Mouse (Mus musculus) midbrain, embryonic 15.5 days (tissue): ENCODE data around the gene Vegfc. TPM values are rescaled to one million over a fixed set of nuclear protein-coding genes. Genes with fewer than 3 reads are reported as not detected.

Source experiments
- ATAC-seq: fragments of 200-750 bp; cut with Nextera tagmentation; replicated peaks from 2 replicates; pipeline ENCODE4 v1.8.0; 2017; ENCODE audit warnings: moderate TSS enrichment
- H3K27ac ChIP-seq: fragments of 300-500 bp; sonication (generic); 2 replicates; pipeline ENCODE4 v1.5.1; 2015; ENCODE audit warnings: mild to moderate bottlenecking, inconsistent platforms
- H3K27me3 ChIP-seq: fragments of 300-500 bp; sonication (generic); replicated peaks from 2 replicates; pipeline ENCODE4 v1.6.1; 2015; ENCODE audit warnings: inconsistent platforms
- H3K36me3 ChIP-seq: fragments of 300-500 bp; sonication (generic); replicated peaks from 2 replicates; pipeline ENCODE4 v1.6.1; 2015; ENCODE audit warnings: inconsistent platforms
- H3K4me1 ChIP-seq: fragments of 300-500 bp; sonication (generic); 2 replicates; pipeline ENCODE4 v1.6.1; 2015; ENCODE audit warnings: inconsistent platforms
- H3K4me2 ChIP-seq: fragments of 300-500 bp; sonication (generic); 2 replicates; pipeline ENCODE4 v1.6.1; 2015; ENCODE audit warnings: inconsistent platforms, mild to moderate bottlenecking, moderate library complexity
- H3K4me3 ChIP-seq: fragments of 300-500 bp; sonication (generic); 2 replicates; pipeline ENCODE4 v1.5.1; 2015; ENCODE audit warnings: mild to moderate bottlenecking, inconsistent platforms
- H3K9ac ChIP-seq: fragments of 300-500 bp; sonication (generic); 2 replicates; pipeline ENCODE4 v1.6.1; 2015; ENCODE audit warnings: mild to moderate bottlenecking, inconsistent platforms
- H3K9me3 ChIP-seq: fragments of 300-500 bp; sonication (generic); 2 replicates; pipeline ENCODE4 v1.6.1; 2016; ENCODE audit warnings: inconsistent platforms
- WGBS: fragments of 180-500 bp; shearing (Covaris S2); methylation state at CpG from one replicate; pipeline ENCODE4 v1.1.7; 2015; ENCODE audit warnings: mixed read lengths; 5-methylcytosine and 5-hydroxymethylcytosine counted together
- polyA plus RNA-seq: library from polyadenylated mRNA; unstranded; fragments of >200 nt; fragmentation: Nextera tagmentation; extraction: Ambion mirVana; gene quantifications from 2 replicates; pipeline ENCODE4 v1.2.1, GENCODE M21; 2015

Vegfc gene
- 4.5 and 4.8 TPM in 2 replicates for polyA plus RNA-seq

DNA sequence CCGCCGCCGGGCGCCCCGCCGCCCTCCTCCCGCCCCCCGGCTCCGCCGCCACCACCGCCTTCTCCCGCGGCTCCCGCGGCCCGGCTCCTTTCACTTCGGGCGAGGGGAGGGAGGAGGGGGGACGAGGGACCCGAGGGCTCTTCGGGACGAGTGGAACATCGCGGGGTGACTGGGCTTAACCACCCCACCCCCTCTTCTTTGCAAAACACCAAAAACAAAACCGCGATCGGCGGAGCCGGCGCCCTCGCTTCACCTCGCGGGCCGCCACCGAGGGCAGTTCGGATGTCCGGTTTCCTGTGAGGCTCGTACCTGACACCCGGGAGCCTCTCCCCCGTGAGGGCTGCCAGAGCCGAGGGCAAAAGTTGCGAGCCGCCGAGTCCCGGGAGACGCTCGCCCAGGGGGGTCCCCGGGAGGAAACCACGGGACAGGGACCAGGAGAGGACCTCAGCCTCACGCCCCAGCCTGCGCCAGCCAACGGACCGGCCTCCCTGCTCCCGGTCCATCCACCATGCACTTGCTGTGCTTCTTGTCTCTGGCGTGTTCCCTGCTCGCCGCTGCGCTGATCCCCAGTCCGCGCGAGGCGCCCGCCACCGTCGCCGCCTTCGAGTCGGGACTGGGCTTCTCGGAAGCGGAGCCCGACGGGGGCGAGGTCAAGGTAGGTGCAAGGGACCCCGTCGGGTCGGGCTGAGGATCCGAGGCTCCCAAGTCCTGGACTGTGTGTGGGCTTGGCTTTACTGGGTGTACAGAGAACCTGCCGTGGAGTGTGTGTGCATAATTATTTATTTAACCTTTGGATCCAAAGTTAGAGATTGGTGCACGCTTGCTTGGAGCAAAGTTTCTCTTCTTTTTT lies at the start of gene Vegfc:
Gene Vegfc, plus strand, starts transcription at position 336 of the 850 bp plus-strand sequence.
- under 1% methylated on average over 60 of the region's 79 CpGs for WGBS
- Histone ChIP-seq H3K36me3 (no peaks in the 10 kb centered on the region), H3K4me3 (peak within 1 kb of the TSS; percentile 60), H3K27ac (peak within 1 kb of the TSS; percentile 61), H3K9ac (peak within 1 kb of the TSS; percentile 56), H3K4me1 (peaks cover 11% of the 10 kb centered on the region), H3K4me2 (peak within 1 kb of the TSS; percentile 86), H3K9me3 (no peaks in the 10 kb centered on the region), H3K27me3 (no peaks in the 10 kb centered on the region)
- ATAC-seq: peak; percentile 91

DNA sequence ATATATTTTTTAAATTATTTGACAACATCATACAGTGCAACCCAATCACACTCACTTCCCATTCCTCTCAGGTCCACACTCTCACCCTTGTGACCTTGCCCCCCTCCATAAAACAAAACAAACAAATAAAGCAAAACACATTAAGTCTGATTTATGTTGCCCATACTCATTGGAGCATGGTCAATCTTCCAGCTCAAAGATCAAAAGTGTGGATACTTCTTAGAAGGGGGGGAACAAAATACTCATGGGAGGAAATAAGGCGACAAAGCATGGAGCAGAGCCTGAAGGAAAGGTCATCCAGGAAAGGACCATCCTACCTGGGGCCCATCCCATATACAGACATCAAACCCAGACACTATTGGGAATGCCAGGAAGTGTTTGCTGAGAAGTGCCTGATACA lies 42.8 kb upstream of the Vegfc start:
- Histone ChIP-seq H3K4me2 (no peak overlapping the region), H3K27ac (no peak overlapping the region), H3K4me1 (no peaks in the 10 kb centered on the region), H3K9me3 (no peaks in the 10 kb centered on the region), H3K9ac (no peak overlapping the region), H3K36me3 (no peaks in the 10 kb centered on the region), H3K4me3 (no peak overlapping the region), H3K27me3 (no peaks in the 10 kb centered on the region)
- ATAC-seq: no peak
- WGBS: 96% methylated on average over 1 of the region's 1 CpGs

DNA sequence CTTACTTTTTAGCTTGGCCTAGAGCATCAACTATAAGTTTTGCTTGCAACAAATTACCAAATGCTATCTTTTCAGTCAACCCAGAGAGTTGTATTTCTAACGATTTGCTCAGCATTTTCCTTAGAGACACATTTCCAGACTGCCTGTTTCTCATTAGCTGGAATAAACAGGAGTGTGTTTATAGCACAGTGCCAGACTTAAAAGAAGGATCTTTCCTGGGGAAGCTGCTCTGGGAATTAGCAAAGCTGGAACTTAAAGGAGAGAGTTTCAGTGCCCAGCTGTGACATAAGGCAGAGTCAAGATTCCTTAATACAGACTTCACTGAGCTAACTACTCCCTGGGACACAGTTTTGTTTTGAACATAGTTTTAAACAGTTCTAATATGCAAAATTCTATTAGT lies 34.8 kb upstream of the Vegfc start:
- H3K4me1 ChIP-seq: no peaks in the 10 kb centered on the region
- 29% methylated on average over 1 of the region's 1 CpGs for WGBS
- H3K27me3 ChIP-seq: no peaks in the 10 kb centered on the region
- no peaks in the 10 kb centered on the region for H3K36me3 ChIP-seq
- ATAC-seq: 0 out of 2 replicates have a peak, but pooled peaks have one; percentile 62
- 0 out of 2 replicates have a peak overlapping the region, but pooled peaks have one; percentile 29 for H3K27ac ChIP-seq
- no peak overlapping the region for H3K4me2 ChIP-seq
- H3K4me3 ChIP-seq: no peak overlapping the region
- H3K9ac ChIP-seq: no peak overlapping the region
- H3K9me3 ChIP-seq: no peaks in the 10 kb centered on the region

DNA sequence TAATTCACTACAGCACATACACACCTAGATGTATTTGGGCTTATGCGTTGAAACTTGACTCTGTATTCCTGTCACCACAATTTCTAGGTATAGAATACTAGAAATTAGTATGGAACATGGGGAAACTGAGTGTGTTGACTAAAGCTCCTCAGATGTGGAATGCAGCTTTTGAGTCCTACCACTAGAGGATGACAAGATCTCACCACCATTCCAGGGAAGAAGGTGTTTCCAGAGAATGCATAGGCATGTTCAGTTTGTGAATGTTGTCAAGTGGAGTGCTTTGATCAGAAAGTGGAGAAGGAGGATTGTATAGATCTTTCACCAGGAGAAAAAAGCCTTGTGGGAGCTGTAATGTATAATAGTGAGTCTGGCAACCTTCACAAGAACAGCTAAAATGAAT lies 33.9 kb upstream of the Vegfc start:
- H3K27ac ChIP-seq: no peak overlapping the region
- H3K36me3 ChIP-seq: no peaks in the 10 kb centered on the region
- no peak for ATAC-seq
- no peak overlapping the region for H3K9ac ChIP-seq
- no peaks in the 10 kb centered on the region for H3K27me3 ChIP-seq
- H3K4me1 ChIP-seq: no peaks in the 10 kb centered on the region
- no peaks in the 10 kb centered on the region for H3K9me3 ChIP-seq
- WGBS: 98% methylated on average over 1 of the region's 1 CpGs
- H3K4me2 ChIP-seq: no peak overlapping the region
- H3K4me3 ChIP-seq: no peak overlapping the region

DNA sequence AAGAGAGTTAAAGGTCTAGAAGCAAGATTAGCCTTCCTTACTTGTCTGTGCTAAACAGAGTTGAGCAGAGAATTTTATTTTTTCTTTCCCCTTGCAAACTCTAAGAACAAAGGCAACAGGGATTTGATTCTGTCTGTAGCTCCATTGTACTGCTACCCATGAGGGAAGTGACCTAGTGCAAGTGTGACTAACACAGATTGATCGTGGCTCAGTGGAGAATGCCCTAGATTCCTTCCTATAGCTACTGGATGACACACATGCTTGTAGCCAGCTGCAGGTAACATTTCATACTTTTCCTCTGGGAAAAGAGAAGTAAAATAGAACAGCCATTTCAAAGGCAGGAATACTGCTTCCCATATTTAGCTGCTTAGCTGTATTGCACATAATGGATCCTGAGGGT lies 24.2 kb upstream of the Vegfc start:
- Histone ChIP-seq H3K27me3 (no peaks in the 10 kb centered on the region), H3K4me3 (no peak overlapping the region), H3K4me1 (no peaks in the 10 kb centered on the region), H3K4me2 (no peak overlapping the region), H3K27ac (no peak overlapping the region), H3K9me3 (no peaks in the 10 kb centered on the region), H3K9ac (no peak overlapping the region), H3K36me3 (no peaks in the 10 kb centered on the region)
- ATAC-seq: peak; percentile 62; the same call in 1 of the 2 replicates
- 5% methylated on average over 1 of the region's 1 CpGs for WGBS

DNA sequence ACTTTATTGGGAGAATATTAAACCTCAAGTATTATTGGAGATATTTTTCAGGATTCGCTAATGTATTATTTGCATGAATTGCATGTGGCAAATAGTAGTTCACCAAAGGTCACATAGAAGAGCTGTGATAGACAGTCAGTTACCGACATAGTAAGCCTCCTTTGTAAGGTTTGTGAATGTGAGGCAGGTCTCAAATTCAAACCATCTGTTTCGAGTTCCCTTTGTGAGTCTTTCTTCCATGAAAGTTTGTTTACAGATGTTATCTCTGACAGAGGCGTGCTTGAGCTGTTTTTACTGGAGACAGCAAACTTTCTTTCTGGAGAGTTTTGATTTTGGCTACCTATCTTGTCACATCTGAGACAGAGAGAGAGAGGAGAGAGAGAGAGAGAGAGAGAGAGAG lies 11.9 kb upstream of the Vegfc start:
- Histone ChIP-seq H3K27me3 (no peaks in the 10 kb centered on the region), H3K4me1 (no peaks in the 10 kb centered on the region), H3K36me3 (no peaks in the 10 kb centered on the region), H3K9me3 (no peaks in the 10 kb centered on the region), H3K4me2 (no peak overlapping the region), H3K27ac (no peak overlapping the region), H3K9ac (no peak overlapping the region), H3K4me3 (no peak overlapping the region)
- no peak for ATAC-seq
- WGBS: 69% methylated on average over 4 of the region's 4 CpGs

DNA sequence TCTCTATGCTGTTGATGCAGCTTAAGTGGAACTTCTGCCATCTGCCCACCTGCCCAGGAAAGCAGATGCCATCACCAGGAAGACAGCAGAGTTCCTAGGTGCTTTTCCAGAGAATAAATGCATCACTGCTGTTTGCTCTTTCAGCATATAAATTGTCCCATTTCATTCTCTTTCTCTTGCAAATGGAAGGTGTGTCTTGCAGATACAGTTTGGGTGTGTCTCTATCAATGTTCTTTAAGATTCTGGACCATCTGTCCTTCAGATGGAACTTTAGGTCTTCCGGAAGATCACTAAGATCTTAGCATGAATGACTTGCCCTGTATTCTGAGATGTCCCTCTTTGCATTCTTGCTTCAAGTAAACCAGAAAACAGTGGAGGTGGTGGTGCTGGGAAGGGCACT lies 1.1 kb upstream of the Vegfc start:
- H3K9ac ChIP-seq: no peak overlapping the region
- H3K4me3 ChIP-seq: peak overlapping the region; percentile 60
- H3K4me1 ChIP-seq: peaks cover 11% of the 10 kb centered on the region
- H3K4me2 ChIP-seq: peak overlapping the region; percentile 86
- H3K27me3 ChIP-seq: peaks cover 5% of the 10 kb centered on the region; the same call in 1 of the 2 replicates
- no peak for ATAC-seq
- H3K27ac ChIP-seq: no peak overlapping the region; the same call in 1 of the 2 replicates
- WGBS: 44% methylated on average over 1 of the region's 1 CpGs
- no peaks in the 10 kb centered on the region for H3K36me3 ChIP-seq
- no peaks in the 10 kb centered on the region for H3K9me3 ChIP-seq

DNA sequence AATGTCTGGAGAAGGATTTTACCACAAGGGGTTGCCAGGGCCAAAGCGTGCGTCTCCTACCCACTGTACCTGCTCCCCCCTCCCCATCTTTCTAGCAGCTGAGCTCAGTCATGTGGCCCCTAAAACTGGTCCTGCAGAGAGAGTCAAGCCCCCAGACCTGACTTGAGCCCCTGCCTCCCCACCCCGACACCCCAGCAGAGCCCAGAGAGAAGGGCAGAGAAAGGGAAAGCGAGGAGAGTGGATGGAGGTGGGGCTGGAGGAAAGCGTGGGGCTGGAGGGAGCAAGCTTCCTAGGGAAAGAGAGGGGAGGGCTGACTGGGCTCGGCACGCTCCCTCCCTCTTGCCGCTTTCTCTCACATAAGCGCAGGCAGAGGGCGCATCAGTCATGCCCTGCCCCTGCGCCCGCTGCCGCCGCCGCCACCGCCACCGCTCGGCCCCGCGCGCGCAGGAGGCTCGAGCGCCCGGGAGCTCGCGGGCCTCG lies 575 bp upstream of the Vegfc start:
- peak overlapping the region; percentile 61 for H3K27ac ChIP-seq
- peak overlapping the region; percentile 86 for H3K4me2 ChIP-seq
- ATAC-seq: peak; percentile 97
- peaks cover 11% of the 10 kb centered on the region for H3K4me1 ChIP-seq
- 3% methylated on average over 13 of the region's 28 CpGs for WGBS
- peaks cover 2% of the 10 kb centered on the region; the same call in 1 of the 2 replicates for H3K27me3 ChIP-seq
- H3K9ac ChIP-seq: peak overlapping the region; percentile 56
- no peaks in the 10 kb centered on the region for H3K9me3 ChIP-seq
- H3K36me3 ChIP-seq: no peaks in the 10 kb centered on the region
- peak overlapping the region; percentile 60 for H3K4me3 ChIP-seq

DNA sequence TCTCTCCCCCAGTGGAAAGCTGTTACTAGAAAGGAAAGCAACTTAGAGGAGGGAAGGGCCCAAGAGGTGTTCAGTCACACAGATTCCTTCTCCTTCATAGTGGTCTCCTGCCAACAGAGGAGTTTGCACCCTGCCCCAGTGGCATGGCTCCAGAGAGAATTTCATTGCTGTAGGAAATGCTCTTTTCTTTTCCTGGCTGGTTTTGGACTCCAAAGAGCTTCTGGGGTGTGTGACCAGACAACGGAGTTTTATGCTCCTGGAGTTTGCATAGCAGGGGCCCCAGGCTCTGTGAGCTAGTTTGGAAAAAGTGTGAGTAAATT lies 675 bp downstream of the Vegfc start:
- peak overlapping the region; percentile 60 for H3K4me3 ChIP-seq
- H3K9ac ChIP-seq: peak overlapping the region; percentile 56
- H3K9me3 ChIP-seq: no peaks in the 10 kb centered on the region
- peak overlapping the region; percentile 86 for H3K4me2 ChIP-seq
- H3K27ac ChIP-seq: no peak overlapping the region
- ATAC-seq: no peak
- peaks cover 11% of the 10 kb centered on the region for H3K4me1 ChIP-seq
- no peaks in the 10 kb centered on the region for H3K36me3 ChIP-seq
- no peaks in the 10 kb centered on the region for H3K27me3 ChIP-seq
- 2% methylated on average over 1 of the region's 1 CpGs for WGBS

DNA sequence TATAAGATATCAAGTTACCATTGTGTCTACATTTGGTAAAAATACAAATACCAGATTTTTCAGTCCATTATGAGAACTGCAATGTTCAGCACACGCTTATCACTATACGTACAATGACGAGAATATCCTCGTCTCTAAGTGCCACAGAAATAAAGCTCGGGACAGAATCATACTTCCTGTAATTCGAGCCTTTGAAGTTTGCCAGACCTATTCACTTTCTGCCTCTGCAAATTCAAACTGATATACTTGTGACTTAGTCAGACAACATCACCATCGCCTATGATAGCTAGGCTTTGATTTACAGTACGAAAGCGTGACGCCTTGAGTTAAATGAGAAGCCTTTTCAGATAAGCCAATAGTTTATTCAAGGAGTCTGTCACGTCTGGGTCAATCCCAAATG lies 1.6 kb downstream of the Vegfc start:
- no peaks in the 10 kb centered on the region for H3K9me3 ChIP-seq
- no peak overlapping the region for H3K4me2 ChIP-seq
- H3K27ac ChIP-seq: no peak overlapping the region
- H3K36me3 ChIP-seq: no peaks in the 10 kb centered on the region
- H3K4me1 ChIP-seq: peaks cover 11% of the 10 kb centered on the region
- no peak overlapping the region for H3K4me3 ChIP-seq
- no peak overlapping the region for H3K9ac ChIP-seq
- ATAC-seq: no peak
- 60% methylated on average over 11 of the region's 11 CpGs for WGBS
- H3K27me3 ChIP-seq: no peaks in the 10 kb centered on the region

DNA sequence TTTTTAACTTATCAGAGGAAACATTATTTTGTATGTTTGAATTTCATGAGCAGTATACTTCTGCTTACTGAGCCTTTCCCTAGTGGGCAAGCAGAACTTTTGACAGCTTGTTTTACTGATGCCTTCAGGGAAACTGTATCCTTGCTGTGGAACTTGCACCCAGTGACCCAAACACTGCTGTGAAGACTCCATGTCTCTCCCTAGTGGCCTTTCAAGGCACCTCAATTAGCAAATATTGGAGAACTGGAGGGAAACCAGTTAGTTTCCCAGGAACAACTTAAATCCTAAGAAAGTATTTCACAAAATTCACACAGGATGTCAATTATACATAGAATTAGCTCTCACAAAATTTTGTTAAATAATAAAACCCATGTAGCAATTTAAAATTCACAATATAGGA lies 2.2 kb downstream of the Vegfc start:
- Histone ChIP-seq H3K27me3 (no peaks in the 10 kb centered on the region), H3K9ac (no peak overlapping the region), H3K9me3 (no peaks in the 10 kb centered on the region), H3K4me1 (peaks cover 11% of the 10 kb centered on the region), H3K36me3 (no peaks in the 10 kb centered on the region), H3K4me2 (no peak overlapping the region), H3K4me3 (no peak overlapping the region), H3K27ac (no peak overlapping the region)
- no peak for ATAC-seq

DNA sequence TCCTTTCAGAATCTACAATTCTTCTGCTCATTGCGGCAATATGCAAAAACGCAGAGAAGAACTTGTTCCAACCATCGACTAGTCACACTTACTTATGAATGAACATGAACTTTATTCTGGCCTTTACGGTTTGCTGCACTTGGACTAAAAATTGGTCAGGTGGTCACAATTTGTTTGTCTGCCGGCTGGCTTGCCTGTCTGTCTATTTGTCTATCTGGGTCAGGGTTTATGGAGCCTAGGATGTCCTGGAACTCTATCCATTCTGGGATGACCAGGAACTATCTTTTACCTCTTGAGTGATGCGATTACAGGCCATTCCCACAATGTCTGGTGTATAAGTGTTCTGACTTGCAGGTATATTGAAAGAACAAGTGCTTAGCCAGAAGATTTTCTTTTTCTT lies 8.5 kb downstream of the Vegfc start:
- Histone ChIP-seq H3K4me1 (no peaks in the 10 kb centered on the region), H3K27ac (no peak overlapping the region), H3K27me3 (no peaks in the 10 kb centered on the region), H3K36me3 (no peaks in the 10 kb centered on the region), H3K9ac (no peak overlapping the region), H3K9me3 (no peaks in the 10 kb centered on the region), H3K4me3 (no peak overlapping the region), H3K4me2 (no peak overlapping the region)
- 89% methylated on average over 6 of the region's 6 CpGs for WGBS
- ATAC-seq: no peak

DNA sequence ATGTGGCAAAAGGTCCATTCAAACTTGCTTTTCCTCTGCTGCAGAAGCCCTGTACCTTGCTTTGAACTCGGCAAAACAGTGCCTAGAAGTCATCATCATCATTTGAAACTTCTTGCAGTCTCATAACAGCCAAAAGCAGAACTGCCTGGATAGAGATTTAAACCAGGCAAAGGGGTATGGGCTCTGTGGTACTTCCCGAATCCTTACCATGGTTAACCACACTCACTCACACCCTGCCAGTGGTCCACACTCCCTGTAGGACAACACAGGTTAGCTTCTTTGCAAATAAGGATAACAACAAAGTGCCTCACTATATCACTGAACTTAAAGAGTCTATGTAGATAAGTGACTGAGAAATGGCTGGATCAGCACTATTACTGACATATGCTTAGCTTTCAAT lies 9.7 kb downstream of the Vegfc start:
- no peak for ATAC-seq
- Histone ChIP-seq H3K4me2 (no peak overlapping the region), H3K4me3 (no peak overlapping the region), H3K27ac (no peak overlapping the region), H3K36me3 (no peaks in the 10 kb centered on the region), H3K27me3 (no peaks in the 10 kb centered on the region), H3K4me1 (no peaks in the 10 kb centered on the region), H3K9me3 (no peaks in the 10 kb centered on the region), H3K9ac (no peak overlapping the region)
- WGBS: 87% methylated on average over 2 of the region's 2 CpGs
